Mouse (Mus musculus) intestine, postnatal 0 days (tissue): ENCODE results near the gene Xrcc6. TPM values are rescaled to one million over a fixed set of nuclear protein-coding genes. Genes with fewer than 3 reads are reported as not detected.
"Not testable (repeated sequence)": the region's sequence is repeated elsewhere in the genome, so short reads cannot be mapped to it uniquely, and the experiment has no call there.

Experiments used
- ATAC-seq: fragments of 200-750 bp; cut with Nextera tagmentation; 2 replicates; pipeline ENCODE4 v1.8.0; 2017; ENCODE audit warnings: mild to moderate bottlenecking, moderate TSS enrichment, moderate library complexity
- H3K27ac ChIP-seq: fragments of 300-500 bp; sonication (generic); 2 replicates; pipeline ENCODE4 v1.5.1; 2014; ENCODE audit warnings: mild to moderate bottlenecking, low read depth, low read length, moderate library complexity
- H3K27me3 ChIP-seq: fragments of 300-500 bp; sonication (generic); replicated peaks from 2 replicates; pipeline ENCODE4 v1.6.1; 2014; ENCODE audit warnings: low read length, mixed read lengths; ENCODE audit not compliant: control insufficient read depth, insufficient read depth
- H3K36me3 ChIP-seq: fragments of 300-500 bp; sonication (generic); 2 replicates; pipeline ENCODE4 v1.6.1; 2014; ENCODE audit warnings: mild to moderate bottlenecking, moderate library complexity; ENCODE audit not compliant: control insufficient read depth, insufficient read depth
- H3K4me1 ChIP-seq: fragments of 300-500 bp; sonication (generic); replicated peaks from 2 replicates; pipeline ENCODE4 v1.6.1; 2014; ENCODE audit warnings: antibody characterized with exemption, low read length, mixed read lengths; ENCODE audit not compliant: control insufficient read depth, insufficient read depth
- H3K4me2 ChIP-seq: fragments of 300-500 bp; sonication (generic); replicated peaks from 2 replicates; pipeline ENCODE4 v1.6.1; 2014; ENCODE audit warnings: low read depth, mild to moderate bottlenecking, moderate library complexity
- H3K4me3 ChIP-seq: fragments of 300-500 bp; sonication (generic); 2 replicates; pipeline ENCODE4 v1.5.1; 2014; ENCODE audit warnings: low read depth, low read length
- H3K9ac ChIP-seq: fragments of 300-500 bp; sonication (generic); 2 replicates; pipeline ENCODE4 v1.6.1; 2014; ENCODE audit warnings: mild to moderate bottlenecking, low read depth, low read length
- H3K9me3 ChIP-seq: fragments of 300-500 bp; sonication (generic); 2 replicates; pipeline ENCODE4 v1.6.1; 2016; ENCODE audit warnings: mixed run types; ENCODE audit not compliant: control insufficient read depth
- CTCF ChIP-seq: sonication (generic); IDR thresholded peaks from 2 replicates; pipeline ENCODE4 v1.5.1; 2016; ENCODE audit warnings: low read depth, mild to moderate bottlenecking, control low read depth, antibody characterized with exemption, moderate library complexity
- WGBS: fragments of 180-500 bp; shearing (Covaris S2); extraction: QIAGEN DNeasy Blood & Tissue Kit; methylation state at CpG from one replicate; pipeline ENCODE4 v1.1.7; 2014; 5-methylcytosine and 5-hydroxymethylcytosine counted together
- polyA plus RNA-seq: library from polyadenylated mRNA; unstranded; fragments of >200 nt; fragmentation: Nextera tagmentation; extraction: Ambion mirVana; gene quantifications from 2 replicates; pipeline ENCODE4 v1.2.1, GENCODE M21; 2015

Xrcc6 gene
- polyA plus RNA-seq, 1 experiment from 2014 or later: 22.6 TPM

DNA sequence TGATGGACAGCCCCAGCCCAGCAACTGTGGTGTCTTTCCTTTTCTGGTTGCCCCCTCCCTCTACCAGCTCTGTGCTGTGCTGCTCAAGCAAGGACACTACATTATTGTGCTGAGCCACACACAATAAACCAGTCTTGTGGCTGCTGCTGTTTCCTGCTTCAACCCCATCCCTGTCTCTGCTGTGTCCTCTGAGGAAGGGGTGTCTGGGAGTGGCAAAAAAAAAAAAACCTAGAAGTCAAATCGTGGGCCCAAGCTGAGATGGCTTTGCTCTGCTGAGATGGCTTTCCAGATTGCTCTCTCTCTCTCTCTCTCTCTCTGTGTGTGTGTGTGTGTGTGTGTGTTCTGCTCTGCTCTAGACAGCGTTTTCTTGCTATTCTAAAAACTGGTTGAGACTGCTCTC is 19.2 kb upstream of the Xrcc6 start:
- Histone ChIP-seq H3K9me3 (0 out of 2 replicates have a peak, but pooled peaks cover 4% of the 10 kb centered on the region), H3K27ac (no peak overlapping the region), H3K9ac (no peak overlapping the region), H3K4me2 (no peak overlapping the region), H3K27me3 (no peaks in the 10 kb centered on the region), H3K36me3 (no peaks in the 10 kb centered on the region), H3K4me3 (no peak overlapping the region), H3K4me1 (no peaks in the 10 kb centered on the region)
- WGBS: 51% methylated on average over 2 of the region's 2 CpGs
- no peak for ATAC-seq
- no peak for TF ChIP-seq CTCF

DNA sequence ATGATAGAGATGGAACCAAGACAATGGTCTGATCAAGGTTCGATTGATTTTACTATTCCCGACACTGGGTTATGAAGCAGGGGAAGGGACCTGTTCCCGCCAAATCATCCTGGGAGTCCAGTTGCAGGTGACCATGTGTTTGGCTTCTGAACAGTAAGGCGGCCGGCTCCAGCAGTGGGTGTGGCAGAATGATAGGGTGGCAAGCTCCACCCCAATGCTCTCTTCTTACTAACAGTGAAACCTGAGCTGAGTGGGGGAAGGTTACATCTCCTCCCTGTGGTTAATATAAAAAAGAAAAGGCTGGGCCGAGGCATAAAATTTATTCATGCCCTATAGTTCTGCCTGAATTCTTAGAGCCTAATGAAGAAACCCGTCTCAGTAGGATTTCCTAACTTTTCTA is 18.5 kb upstream of the Xrcc6 start:
- no peak for TF ChIP-seq CTCF
- H3K27ac ChIP-seq: no peak overlapping the region
- no peak for ATAC-seq
- H3K4me1 ChIP-seq: no peaks in the 10 kb centered on the region
- H3K9ac ChIP-seq: no peak overlapping the region
- no peak overlapping the region for H3K4me2 ChIP-seq
- no peaks in the 10 kb centered on the region for H3K27me3 ChIP-seq
- 0 out of 2 replicates have a peak, but pooled peaks cover 4% of the 10 kb centered on the region for H3K9me3 ChIP-seq
- H3K4me3 ChIP-seq: no peak overlapping the region
- WGBS: 51% methylated on average over 7 of the region's 7 CpGs
- H3K36me3 ChIP-seq: no peaks in the 10 kb centered on the region

DNA sequence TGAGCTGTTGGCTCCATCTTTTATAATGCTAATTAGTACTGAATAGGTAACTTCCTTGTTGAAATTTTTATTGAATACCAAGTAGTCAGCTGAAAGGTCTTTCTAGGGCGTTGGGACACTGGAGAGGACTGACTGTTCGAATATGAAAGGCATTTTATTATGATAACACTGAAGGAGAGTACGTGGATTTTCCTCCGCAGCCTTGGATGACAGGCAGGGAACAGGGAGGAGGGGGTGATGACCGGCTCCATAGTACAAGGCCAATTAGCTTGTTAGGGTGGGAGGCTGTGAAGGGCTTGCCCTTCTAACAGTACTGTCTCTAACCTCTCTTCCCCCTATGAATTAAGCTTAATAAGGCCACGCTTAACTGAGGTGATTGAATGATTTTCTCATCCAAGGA is 18.0 kb upstream of the Xrcc6 start:
- H3K4me3 ChIP-seq, H3K36me3 ChIP-seq, H3K9ac ChIP-seq, H3K27me3 ChIP-seq, ATAC-seq, H3K27ac ChIP-seq, H3K4me2 ChIP-seq, H3K4me1 ChIP-seq, H3K9me3 ChIP-seq: not testable (repeated sequence)
- WGBS: 79% methylated on average over 6 of the region's 6 CpGs

DNA sequence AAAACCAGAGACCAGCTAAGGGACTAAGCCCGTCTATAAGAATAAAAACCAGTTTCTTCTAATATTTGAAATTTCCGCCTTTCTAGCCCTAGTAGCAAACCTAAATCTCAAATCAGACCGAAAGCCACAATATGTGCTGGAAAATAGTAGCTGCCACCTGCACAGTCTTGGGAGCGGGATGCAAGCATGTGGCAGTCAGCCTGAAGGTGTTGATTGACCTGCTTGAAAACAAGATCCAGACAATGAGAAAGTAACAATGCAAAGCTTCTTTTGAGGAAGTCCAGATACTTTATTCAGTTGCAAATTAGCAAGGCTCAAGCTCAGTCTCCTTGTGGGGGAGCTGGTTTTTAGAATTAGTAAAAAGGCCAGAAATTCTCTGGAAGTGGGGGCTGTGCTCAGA is 17.1 kb upstream of the Xrcc6 start:
- not testable (repeated sequence) for H3K9me3 ChIP-seq, H3K4me3 ChIP-seq, H3K27me3 ChIP-seq, H3K9ac ChIP-seq, ATAC-seq, H3K36me3 ChIP-seq, H3K4me1 ChIP-seq, H3K4me2 ChIP-seq, H3K27ac ChIP-seq
- 94% methylated on average over 4 of the region's 4 CpGs for WGBS

DNA sequence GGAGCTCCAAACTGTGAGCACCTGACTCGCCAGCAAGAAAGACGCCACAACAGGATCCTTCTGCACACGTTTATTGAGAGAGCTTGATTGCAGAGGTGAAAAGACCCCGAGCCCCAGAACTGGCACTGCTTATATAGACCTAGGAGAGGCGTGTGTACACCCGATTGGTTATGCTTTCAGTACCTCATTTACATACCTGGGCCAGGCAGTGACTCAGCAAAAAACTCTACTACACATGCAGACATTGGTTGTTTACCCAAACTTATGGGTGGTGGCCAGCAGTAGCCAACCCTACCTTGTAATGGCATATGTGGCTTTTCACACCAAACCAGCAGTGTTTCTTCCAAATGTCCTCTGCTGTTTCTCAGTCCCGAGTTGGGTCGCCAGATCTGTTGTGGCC is 12.5 kb upstream of the Xrcc6 start:
- H3K27ac ChIP-seq, H3K4me3 ChIP-seq, H3K36me3 ChIP-seq, H3K9ac ChIP-seq, H3K27me3 ChIP-seq, H3K9me3 ChIP-seq, H3K4me1 ChIP-seq, ATAC-seq, H3K4me2 ChIP-seq: not testable (repeated sequence)
- WGBS: 97% methylated on average over 8 of the region's 8 CpGs

DNA sequence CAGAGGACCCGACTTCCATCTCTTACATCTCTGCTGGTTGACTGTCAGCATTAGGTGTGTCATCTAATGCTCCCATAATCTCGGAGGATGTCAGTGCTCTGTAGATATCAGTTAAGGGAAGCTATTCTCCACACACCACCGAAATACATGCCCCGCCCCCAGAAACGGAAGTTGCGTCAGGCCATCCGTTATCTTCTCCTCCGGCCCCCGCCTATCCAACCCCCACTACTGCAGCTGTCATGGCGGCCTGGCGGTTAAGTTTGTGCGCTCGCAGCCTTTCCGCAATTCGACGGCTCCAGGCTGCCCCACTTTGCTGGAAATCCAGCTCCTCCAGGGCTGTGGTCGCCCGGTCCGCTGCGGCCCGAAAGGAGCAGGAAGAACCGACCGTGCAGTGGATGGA is 7.3 kb upstream of the Xrcc6 start, which contains the start of gene 1700029P11Rik:
Gene 1700029P11Rik (plus strand): TSS at position 220 of the 400 bp plus-strand sequence.
- no peak within 1 kb of the TSS for H3K4me2 ChIP-seq
- no peak for ATAC-seq
- TF ChIP-seq CTCF: no peak
- H3K4me3 ChIP-seq: no peak within 1 kb of the TSS
- H3K27me3 ChIP-seq: no peaks in the 10 kb centered on the region
- no peak within 1 kb of the TSS for H3K9ac ChIP-seq
- no peaks in the 10 kb centered on the region for H3K4me1 ChIP-seq
- no peak within 1 kb of the TSS for H3K27ac ChIP-seq
- no peaks in the 10 kb centered on the region for H3K9me3 ChIP-seq
- H3K36me3 ChIP-seq: no peaks in the 10 kb centered on the region
- 95% methylated on average over 23 of the region's 23 CpGs for whole genome bisulfite sequencing

DNA sequence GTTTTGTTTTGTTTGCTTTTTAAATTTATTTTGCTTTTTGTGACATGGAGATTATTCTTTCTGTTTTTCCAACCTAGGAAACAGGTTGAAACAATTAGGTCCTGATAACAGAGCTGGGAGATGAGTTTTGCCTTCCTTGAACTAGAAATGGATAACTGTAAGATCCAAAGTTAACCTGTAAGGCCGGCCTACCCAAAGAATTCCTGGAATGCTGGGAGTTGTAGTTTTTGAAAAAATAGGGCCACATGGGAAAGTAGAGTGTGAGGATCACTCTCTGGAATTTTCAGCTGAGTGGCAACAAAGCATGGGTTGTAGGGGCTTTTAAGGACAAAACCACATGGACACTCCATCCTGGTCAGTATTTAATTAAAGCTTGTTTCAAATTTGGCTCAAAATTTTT is 5.5 kb upstream of the Xrcc6 start:
- Histone ChIP-seq H3K27ac (no peak overlapping the region), H3K9ac (no peak overlapping the region), H3K27me3 (no peaks in the 10 kb centered on the region), H3K4me1 (no peaks in the 10 kb centered on the region), H3K36me3 (no peaks in the 10 kb centered on the region), H3K4me3 (no peak overlapping the region), H3K4me2 (no peak overlapping the region), H3K9me3 (no peaks in the 10 kb centered on the region)
- no peak for TF ChIP-seq CTCF
- no peak for ATAC-seq
- WGBS: 59% methylated on average over 1 of the region's 1 CpGs
